ENCODE assay signal across 16 mouse cellular contexts in genomic region chr11:5701300-5701699, GRCm38 (mm10).
"Had no signal": no experiment of that assay in that cellular context is flagged by ENCODE, and none has a peak within 500 bp of the region (broad histone marks: within the 10 kb centered on the region; RNA-seq: fewer than 3 reads in every experiment).

No protein-coding gene starts in this region.

- ATAC-seq: intestine, postnatal 0 days had no signal

- H3K9me3 ChIP-seq: limb, embryonic 10.5 days; limb, embryonic 13.5 days had no signal

- H3K27me3 ChIP-seq: limb, embryonic 13.5 days had no signal

- H3K9ac ChIP-seq: limb, embryonic 13.5 days had no signal

- H3K27ac ChIP-seq: kidney, postnatal 0 days; layer of hippocampus, adult 2 months; limb, embryonic 10.5 days; limb, embryonic 13.5 days had no signal

- H3K4me3 ChIP-seq: layer of hippocampus, adult 2 months; limb, embryonic 10.5 days; limb, embryonic 13.5 days had no signal

- H3K4me2 ChIP-seq: limb, embryonic 13.5 days; midbrain, embryonic 11.5 days had no signal

- DNase-seq: kidney, adult 2 months; layer of hippocampus, adult 9-11 months; lung, adult 2 months; lung, postnatal 14 days; lung, postnatal 4 days; midbrain, embryonic 14.5 days; right cerebral cortex, adult 18-20 months; right cerebral cortex, postnatal 14 days; right cerebral cortex, postnatal 4 days; thymus, postnatal 25 days had no signal
